Mouse (Mus musculus): ENCODE data around the gene Plekhm1.
A peak's percentile ranks its signal among the peaks of the same experiment; 100 is the strongest.
"Not testable (repeated sequence)": the region's sequence is repeated elsewhere in the genome, so short reads cannot be mapped to it uniquely, and the experiment has no call there.

Gene Plekhm1

DNA sequence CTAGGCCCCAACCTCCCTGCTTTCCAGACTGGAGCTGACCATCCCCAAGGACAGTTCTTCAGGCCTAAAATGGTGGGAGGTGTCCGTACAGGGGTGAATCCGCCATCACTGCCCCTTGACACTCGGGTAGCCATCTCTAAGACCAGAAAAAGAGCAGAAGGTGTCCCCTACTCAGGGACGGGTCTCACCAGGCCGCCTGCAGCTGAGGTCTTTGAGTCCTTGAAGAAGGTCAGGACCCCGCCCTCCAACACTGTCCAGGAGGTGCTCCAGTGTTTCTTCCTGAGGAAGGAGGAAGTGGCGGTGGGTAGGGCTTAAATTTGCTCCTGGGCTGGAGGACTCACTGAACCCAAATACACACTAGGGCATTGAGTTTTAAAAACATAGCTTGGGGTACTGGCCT is 74.4 kb downstream of the Plekhm1 start:
- no peak for DNase-seq

DNA sequence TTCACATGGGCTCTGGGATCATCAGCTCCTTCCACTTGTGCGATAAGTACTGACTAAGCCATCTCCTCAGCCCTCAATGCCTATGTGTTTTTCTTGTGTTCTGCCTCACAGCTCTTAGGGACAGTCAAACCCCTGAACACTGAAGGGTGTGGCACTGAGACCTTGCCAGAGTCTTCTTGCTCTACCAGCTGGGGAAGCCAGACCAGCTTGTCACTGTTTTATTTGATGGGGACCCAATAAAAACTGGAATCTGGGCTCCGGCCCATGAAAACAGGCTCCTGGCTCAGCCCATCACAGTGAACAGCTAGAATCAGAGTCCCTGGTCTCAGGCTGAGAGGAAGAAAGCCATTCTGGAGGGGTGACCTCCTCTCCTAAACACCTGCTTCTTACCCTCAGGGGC is 75.3 kb downstream of the Plekhm1 start:
- no peak for DNase-seq

DNA sequence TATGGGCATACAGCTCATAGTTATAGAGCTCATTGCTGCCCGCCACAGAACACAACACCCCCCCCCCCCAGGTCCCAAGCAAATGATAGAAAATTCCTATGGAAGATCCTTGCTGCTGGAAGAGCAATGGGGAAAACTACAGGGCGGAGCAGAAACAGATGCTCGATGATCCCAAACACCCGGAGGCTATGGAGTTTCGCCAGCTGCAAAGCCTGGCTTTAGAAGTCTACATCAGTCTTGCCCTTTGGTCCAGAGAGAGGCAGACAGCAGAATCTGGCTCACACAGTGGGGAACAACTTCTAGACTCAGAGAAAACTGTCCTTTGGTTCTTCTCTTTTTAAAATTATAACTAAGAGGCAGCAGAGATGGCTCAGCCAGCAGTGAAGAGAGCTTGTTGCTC is 76.9 kb downstream of the Plekhm1 start:
- no peak for DNase-seq

DNA sequence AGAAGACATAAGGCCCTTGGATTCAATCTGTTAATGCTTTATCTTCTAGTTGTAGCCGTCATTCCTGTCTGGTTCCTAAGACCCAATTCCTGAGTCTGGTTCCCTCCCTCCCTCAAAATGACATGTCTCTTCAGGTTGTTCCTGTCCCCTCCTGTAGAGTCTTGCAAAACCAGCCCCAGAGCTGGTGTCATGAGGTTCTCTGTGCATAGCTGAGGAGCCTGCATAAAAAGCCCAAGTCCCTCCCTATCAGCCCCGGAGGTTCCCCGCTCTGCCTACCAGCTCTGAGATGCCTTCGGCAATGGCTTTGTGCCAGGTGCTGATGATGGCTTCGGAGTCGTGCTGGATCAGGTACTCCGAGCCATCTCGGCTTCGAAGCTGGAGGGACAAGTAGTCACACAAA is 77.6 kb downstream of the Plekhm1 start:
- no peak for DNase-seq

DNA sequence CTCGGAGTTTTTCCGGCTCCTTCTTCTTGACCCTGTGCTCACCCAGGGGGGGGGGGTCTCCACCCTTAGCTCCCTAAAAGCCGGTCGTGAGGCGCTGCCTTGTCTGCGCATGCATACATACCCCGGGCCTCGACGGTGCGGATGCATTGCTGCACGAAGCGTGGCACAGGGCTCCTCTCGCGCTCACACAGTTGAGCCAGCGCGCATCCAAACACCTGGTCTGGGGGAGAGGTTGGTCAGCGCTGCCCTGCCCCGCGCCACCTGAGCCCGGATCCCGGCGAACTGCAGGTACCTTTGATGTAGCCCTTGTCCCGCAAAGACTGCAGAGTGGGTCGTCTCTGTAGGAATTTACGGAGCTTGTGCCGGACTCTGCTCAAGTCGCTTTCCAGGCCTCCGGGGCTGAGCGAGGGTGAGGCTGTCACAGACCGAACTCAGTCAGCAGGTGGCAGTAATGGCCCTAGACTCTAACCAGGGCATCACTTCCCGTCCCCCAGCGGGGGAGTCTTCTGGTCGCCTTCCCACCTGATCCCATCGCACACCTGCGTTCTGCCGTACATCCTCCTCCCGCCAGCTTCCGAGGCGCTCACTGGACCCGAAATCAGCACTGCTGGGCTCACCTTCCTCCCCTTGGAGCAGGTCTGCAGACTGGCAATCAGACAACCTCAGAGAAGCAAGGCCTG is 78.6 kb downstream of the Plekhm1 start:
- peak in 1 of 2 experiments; percentile 14 for DNase-seq

DNA sequence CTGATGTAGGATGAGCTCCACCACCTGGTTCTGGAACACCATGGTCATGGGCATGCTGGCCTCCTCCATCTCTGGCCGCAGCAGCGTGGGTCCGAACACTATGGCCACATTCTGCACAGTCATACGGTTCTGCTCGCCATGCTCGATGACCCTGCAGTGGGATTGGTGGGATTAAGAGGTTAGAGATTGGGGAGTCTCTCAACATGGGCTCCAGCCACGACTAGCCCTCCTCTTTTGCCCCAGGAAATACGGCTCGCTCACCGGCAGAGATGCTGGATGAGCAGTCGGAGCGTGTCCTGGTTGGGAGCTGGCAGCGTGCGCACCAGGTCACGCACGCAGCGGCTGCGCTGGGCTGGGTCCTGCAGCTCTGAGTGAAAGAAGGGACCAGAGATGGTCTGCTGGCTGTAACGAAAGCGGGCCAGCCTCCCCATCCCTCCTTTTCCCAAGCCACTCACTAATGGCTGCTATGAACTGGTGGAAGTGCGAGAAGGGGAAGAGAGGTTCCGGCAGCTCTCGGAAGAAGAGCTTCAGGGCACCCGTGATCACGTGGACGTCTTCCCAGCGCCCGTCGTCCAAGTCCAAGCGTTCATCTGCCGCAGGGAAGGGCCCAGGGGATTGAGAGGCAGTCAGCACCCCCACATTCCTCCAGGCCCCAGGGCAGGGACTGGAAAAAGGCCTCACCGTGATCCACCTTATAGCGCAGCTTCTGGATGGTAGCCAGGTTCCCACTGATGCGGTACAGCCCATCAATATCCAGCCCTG is 79.4 kb downstream of the Plekhm1 start:
- DNase-seq = no peak

DNA sequence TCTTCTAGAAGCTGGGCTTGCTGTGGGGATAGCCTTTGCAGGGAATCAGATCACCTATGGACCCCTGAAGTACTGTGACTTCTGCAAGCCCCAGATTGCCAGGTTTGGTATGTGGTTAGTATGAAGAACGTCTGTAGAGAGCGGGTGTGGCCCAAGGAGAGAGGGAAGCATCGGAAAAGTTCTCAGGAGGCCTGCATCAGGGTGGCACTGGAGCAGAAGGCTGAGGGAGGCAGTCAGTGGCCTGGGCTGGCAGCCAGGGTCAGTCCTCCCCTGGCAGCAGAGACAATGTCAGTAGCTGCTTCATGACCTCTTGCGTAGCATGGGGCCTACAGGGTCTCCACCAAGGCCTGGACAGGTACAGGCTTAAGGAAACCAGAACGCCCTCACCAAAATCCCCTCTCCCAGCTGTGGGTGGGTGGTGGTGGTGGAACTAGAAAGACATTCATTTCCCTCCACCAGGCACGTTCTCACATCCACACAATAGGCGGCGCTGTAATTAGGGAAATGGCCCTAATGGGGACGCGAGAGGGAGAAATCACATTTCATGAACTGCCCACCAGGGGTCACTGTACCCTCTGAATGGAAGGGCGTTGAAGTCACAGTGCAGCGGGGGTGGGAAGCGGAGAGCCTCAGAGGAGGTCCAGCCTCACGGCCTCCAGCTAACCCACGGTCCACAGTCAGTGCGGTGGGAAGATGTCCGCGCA is 80.1 kb downstream of the Plekhm1 start:
- peak; percentile 86 to 88 for DNase-seq

DNA sequence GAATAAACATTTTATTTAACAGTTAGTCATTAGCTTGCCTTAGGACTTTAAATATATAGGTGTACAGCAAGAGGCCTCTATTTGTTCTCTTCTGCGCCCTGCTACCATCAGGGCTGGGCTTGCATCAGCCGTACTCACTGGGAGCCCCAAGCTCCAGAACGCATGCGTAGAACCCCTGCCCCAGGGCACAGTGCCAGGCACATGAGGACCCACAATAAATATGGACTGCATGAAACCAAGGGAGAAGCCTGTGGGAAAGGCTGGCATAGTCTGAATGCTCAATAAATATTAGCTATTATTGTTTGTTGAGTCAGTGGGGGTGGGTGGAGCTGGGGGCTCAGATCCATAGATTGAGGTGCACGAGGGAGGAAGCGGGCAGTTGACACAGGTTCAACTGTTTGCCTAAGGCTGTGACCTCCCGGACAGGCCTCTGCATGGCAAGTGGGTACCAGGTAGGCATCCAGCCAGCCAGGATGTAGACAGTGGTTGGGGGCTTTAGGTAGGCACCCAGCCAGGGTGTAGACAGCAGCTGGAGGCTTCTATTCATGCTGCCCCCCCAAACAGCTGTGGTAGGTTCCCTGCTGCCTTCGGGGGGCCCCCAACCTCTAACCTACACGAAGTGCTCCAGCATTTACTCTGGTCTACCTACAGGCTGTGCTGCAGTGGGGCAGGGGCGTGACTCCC is 80.8 kb downstream of the Plekhm1 start:
- no peak for DNase-seq

DNA sequence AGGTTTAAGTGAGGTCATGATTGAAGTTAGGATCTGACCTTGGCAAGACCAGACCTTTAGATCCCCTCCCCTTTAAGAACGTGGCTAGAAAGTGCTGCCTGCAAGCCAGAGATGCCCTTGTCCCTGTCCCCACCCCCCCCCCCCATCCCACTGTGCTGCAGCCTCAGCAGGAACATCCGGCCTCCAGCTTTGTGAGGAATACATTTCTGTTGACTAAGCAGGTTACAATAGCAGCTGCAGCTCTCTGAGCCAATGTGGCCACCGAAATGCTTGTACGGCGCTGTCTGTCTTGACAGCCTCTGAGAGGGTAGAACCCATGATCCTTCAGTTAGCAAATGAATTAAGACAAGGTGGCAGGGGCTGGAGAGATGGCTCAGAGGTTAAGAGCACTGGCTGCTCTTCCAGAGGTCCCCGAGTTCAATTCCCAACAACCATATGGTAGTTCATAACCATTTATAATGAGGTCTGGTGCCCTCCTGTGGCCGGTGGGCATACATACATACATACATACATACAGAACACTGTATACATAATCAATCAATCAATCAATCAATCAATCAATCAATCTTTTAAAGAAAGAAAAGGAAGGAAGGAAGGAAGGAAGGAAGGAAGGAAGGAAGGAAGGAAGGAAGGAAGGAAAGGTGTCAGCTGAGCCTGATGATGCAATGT is 81.7 kb downstream of the Plekhm1 start:
- DNase-seq = peak; percentile 34 to 38

DNA sequence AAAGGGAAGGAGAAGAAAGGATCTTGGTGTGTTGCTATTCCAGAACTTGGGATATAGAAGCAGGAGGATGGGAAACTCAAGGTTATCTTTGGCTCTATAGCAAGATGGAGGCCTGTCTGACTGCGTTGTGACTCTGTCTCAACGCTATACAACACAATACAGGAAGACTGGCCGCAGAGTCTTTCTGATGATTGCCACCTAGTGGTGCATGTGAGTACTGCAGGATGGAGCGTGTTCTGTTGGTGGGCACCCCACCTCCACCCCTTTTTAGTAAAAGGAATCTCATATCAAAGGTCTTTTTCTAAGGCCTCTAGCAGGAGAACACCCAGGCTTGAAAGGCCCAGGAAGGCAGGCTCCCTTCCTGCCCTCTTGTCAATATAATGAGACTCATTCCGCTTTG is 85.5 kb downstream of the Plekhm1 start:
- peak; percentile 91 for DNase-seq

DNA sequence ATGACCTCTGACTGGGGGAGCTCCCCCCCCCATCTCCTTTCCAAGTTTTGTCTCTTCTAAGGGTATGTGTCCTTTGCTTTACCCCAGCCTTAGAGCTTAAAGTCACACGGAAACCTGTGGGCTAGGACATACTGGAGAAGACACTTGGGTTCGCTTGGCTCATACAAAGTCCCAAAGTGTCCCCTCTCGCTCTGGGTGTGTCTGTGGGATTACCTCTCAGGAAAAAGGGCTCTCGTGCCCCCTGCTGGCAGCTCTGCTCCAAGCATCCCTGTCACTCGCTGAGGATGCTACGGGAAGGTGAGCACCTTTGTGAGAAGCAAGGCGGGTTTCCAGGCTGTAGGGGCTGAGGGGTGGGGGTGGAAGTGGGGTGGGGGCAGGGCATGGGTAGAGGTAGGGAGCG is 87.3 kb downstream of the Plekhm1 start:
- DNase-seq = peak; percentile 68 to 69

DNA sequence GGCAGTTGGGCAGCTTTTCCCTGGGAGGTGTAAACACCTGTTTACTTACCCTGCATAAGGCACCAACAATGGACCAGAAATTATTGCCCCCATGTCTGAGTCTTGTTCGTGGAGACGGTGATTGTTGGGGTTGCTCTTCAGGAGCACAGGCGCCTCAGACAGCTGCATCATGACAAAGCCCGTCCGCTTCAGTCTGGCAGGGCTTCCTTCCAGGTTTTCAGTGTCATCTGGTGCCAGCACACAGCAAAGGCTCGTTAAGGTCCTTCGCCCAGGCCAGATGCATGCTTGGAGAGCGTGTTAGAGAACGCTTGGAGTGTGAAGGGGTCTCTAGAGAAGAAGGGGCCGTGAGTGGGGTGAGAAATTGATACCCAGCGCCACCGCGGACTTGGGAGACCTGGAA is 87.8 kb downstream of the Plekhm1 start:
- DNase-seq = no peak

DNA sequence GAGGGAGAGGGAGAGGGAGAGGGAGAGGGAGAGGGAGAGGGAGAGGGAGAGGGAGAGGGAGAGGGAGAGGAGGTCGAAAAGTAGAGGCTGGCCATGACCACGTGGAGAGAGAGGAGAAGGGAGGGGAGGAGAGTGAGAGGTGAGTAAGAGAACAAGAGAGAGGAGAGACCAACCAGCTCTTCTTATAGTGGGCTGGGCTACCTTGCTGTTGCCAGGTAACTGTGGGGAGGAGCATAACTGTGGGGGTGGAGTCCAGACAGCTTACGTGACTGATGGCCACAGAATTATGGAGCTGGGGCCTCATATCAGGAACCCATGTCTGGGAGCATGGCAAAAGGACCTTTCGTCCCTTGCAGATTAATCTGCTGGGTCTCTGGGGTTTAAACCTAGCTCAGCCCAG is 89.7 kb downstream of the Plekhm1 start:
- not testable (repeated sequence) for DNase-seq

DNA sequence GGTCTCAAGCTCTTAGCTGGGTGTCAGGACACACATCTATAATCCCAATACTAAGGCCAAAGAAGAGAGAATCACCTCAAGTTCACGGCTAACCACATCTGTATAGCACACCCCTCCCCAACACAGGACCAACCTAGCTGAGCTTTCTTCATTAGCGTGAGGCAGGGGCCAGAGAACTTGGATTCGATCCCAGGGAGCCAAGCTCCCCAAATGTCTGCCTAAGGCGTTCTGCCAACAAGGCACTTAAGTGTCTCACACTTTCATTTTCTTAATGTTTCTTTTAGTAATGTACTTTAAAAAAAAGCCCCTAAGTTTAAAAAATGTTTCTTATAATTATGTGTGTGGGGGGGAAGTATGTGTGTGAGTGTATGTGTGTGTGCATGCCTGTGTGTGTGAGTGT is 91.8 kb downstream of the Plekhm1 start:
- no peak for DNase-seq

DNA sequence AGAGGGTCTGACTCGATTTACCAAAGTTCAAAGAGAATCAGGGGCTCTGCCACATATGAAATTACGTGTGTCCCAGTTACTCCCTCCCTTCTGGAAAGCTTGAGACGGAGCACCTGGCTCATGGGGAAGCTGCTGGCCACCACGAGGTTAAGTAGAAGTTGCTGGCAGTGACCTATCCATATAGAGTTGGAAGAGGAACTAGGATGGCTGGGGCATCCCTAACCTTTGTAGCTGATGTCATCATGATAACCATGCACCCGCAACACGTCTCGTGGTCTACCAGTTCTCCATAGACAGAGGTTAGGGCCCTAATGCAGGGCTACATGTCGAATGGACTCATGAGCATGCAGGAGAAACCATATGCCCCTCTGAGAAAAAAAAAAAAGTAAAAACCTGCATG is 92.3 kb downstream of the Plekhm1 start:
- no peak for DNase-seq

DNA sequence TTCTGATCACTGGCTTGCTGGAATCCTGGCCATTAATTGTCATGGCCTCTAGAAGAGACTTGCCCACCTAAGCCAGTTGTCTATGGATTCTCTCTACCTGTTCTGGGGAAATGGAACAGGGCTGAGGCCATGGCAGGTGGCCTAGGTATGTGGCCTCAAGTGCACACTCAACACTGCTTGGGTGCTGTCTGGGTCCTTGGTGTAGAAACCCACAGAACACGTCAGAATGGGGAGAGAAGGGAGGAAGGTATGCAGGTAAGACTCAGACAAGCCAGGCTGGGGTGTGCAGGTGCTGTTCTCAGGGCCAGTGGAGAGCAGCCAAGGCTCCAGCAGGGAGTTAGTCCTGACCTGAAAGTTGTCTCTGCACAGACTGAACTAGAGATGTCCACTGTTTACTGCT is 94.4 kb downstream of the Plekhm1 start:
- no peak for DNase-seq

DNA sequence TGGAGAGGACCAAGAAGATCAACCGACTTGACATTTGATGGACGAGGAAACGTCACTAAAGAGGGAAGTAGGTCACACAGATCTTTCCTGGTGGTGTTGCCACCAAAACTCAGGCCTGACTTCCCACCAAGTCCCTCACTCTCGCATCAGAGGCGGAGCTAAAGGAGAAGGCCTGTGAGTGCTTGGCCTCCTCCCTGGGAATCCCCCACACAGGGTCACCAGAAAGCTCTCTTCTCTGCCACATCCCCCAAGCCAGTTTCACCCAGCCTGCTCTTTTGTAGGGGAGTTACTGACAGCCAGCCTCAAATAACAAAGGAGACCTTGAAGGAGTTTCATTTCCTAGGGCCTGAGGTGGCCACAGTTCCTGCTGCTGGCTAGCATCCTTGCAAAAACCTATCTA is 97.1 kb downstream of the Plekhm1 start:
- no peak for DNase-seq

DNA sequence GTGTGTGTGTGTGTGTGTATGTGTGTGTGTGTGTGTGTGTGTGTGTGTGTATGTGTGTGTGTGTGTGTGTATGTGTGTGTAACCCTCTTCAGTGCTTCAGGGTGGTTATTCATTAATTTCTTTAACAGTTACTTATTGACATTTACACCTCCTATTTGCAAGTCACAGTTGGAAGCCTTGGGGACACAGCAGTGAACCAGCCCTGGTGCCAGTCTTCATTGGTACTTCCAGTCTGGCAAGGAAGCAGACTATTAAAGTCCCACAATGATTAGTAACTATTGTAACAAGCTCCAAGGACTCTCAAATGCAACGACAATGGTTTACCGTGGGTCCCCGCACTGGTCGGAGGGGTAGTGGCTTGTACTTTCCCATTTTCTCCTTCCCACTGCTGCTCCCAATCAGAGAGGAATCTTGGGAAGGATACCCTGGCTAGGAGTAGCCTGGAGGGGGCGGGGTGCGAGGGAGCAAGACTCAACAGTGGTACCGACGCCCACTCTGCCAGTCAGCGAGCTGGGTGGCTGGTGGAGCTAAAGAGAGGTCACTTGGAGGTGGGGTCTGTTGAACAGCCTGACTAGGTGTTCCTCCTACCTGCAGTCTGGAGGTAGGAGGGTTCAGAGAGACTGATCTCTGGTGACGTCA is 97.6 kb downstream of the Plekhm1 start:
- DNase-seq = no peak
